In genomic region chr4:32387479-32388240, GRCm38 (mm10) we compare ENCODE assay signal across 8 mouse cellular contexts.
DNase-seq lines count a peak whose midpoint lies in the region; ATAC-seq lines count a peak whose summit lies in the region.

No protein-coding gene starts in this region.

- ATAC-seq in hindbrain, embryonic 14.5 days (ENCODE audit: low FRiP score) = no peak
- ATAC-seq in heart, embryonic 15.5 days (replicated peaks; ENCODE audit: insufficient number of reproducible peaks, insufficient read depth, low FRiP score, low read depth) = peak; percentile 53
- no peak for ATAC-seq in limb, embryonic 12.5 days (ENCODE audit: insufficient number of reproducible peaks, insufficient read depth, low FRiP score, low TSS enrichment, low read depth)

- no peak overlapping the region for H3K4me2 ChIP-seq in hindbrain, embryonic 14.5 days (replicated peaks)
- no peak overlapping the region for H3K4me2 ChIP-seq in heart, embryonic 15.5 days
- H3K4me2 ChIP-seq in limb, embryonic 12.5 days = 0 out of 2 replicates have a peak overlapping the region, but pooled peaks have one; percentile 1

- no peaks in the 10 kb centered on the region for H3K9me3 ChIP-seq in hindbrain, embryonic 10.5 days
- H3K9me3 ChIP-seq in hindbrain, embryonic 14.5 days (ENCODE audit: control insufficient read depth, low read length) = no peaks in the 10 kb centered on the region
- H3K9me3 ChIP-seq in heart, embryonic 15.5 days (replicated peaks) = no peaks in the 10 kb centered on the region
- no peaks in the 10 kb centered on the region for H3K9me3 ChIP-seq in limb, embryonic 12.5 days

- H3K36me3 ChIP-seq in hindbrain, embryonic 10.5 days = no peaks in the 10 kb centered on the region
- no peaks in the 10 kb centered on the region for H3K36me3 ChIP-seq in hindbrain, embryonic 14.5 days (replicated peaks; ENCODE audit: control insufficient read depth, insufficient read depth)
- H3K36me3 ChIP-seq in heart, embryonic 15.5 days = no peaks in the 10 kb centered on the region
- H3K36me3 ChIP-seq in limb, embryonic 12.5 days = no peaks in the 10 kb centered on the region

- H3K9ac ChIP-seq in hindbrain, embryonic 14.5 days = no peak overlapping the region
- no peak overlapping the region for H3K9ac ChIP-seq in heart, embryonic 15.5 days
- H3K9ac ChIP-seq in limb, embryonic 12.5 days (replicated peaks) = no peak overlapping the region

- WGBS in hindbrain, embryonic 10.5 days = 67% methylated on average over 11 of the region's 11 CpGs
- WGBS in hindbrain, embryonic 14.5 days = 62% methylated on average over 11 of the region's 11 CpGs
- WGBS in heart, embryonic 15.5 days = 21% methylated on average over 11 of the region's 11 CpGs
- 50% methylated on average over 11 of the region's 11 CpGs for WGBS in limb, embryonic 12.5 days

- peaks cover 34% of the 10 kb centered on the region for H3K4me1 ChIP-seq in hindbrain, embryonic 10.5 days (replicated peaks)
- H3K4me1 ChIP-seq in hindbrain, embryonic 14.5 days (replicated peaks; ENCODE audit: control insufficient read depth, insufficient read depth, low read length) = peaks cover 29% of the 10 kb centered on the region
- peaks cover 39% of the 10 kb centered on the region for H3K4me1 ChIP-seq in heart, embryonic 15.5 days (replicated peaks)
- H3K4me1 ChIP-seq in limb, embryonic 12.5 days (replicated peaks) = peaks cover 42% of the 10 kb centered on the region

- no peak overlapping the region for H3K4me3 ChIP-seq in hindbrain, embryonic 10.5 days
- H3K4me3 ChIP-seq in hindbrain, embryonic 14.5 days (replicated peaks; ENCODE audit: low read length) = no peak overlapping the region
- no peak overlapping the region for H3K4me3 ChIP-seq in heart, embryonic 15.5 days
- no peak overlapping the region for H3K4me3 ChIP-seq in limb, embryonic 12.5 days (replicated peaks)

- no peaks in the 10 kb centered on the region for H3K27me3 ChIP-seq in hindbrain, embryonic 10.5 days (ENCODE audit: insufficient read depth, poor library complexity, severe bottlenecking)
- H3K27me3 ChIP-seq in hindbrain, embryonic 14.5 days (ENCODE audit: control insufficient read depth, insufficient read depth, low read length) = no peaks in the 10 kb centered on the region
- H3K27me3 ChIP-seq in heart, embryonic 15.5 days = no peaks in the 10 kb centered on the region
- no peaks in the 10 kb centered on the region for H3K27me3 ChIP-seq in limb, embryonic 12.5 days

- peak overlapping the region; percentile 69 for H3K27ac ChIP-seq in hindbrain, embryonic 10.5 days
- no peak overlapping the region for H3K27ac ChIP-seq in hindbrain, embryonic 14.5 days
- peak overlapping the region; percentile 67 for H3K27ac ChIP-seq in heart, embryonic 15.5 days
- H3K27ac ChIP-seq in limb, embryonic 12.5 days = peak overlapping the region; percentile 54

- no peak for DNase-seq in hindbrain, embryonic 10.5 days (ENCODE audit: low spot score)
- no peak for DNase-seq in hindbrain, embryonic 14.5 days (ENCODE audit: low spot score)
- DNase-seq in CD4-positive helper T cell, adult 2 months (ENCODE audit: low read depth, low spot score) = peak; percentile 72
- DNase-seq in c-Kit-positive CD71-positive TER-119-positive erythroid progenitor cells, embryonic 14.5 days (ENCODE audit: low spot score) = peak; percentile 1
- DNase-seq in naive thymus-derived CD4-positive, alpha-beta T cell, adult 2 months (ENCODE audit: low read depth) = peak; percentile 80
- peak; percentile 40 for DNase-seq in urinary bladder, postnatal 25 days (ENCODE audit: low spot score)

Comparison
In these comparisons a context has a peak if more than half of its experiments do, and no peak if none do; other contexts are left out.
1. DNase-seq: peak in CD4-positive helper T cell, adult 2 months (single experiment), c-Kit-positive CD71-positive TER-119-positive erythroid progenitor cells, embryonic 14.5 days (single experiment), naive thymus-derived CD4-positive, alpha-beta T cell, adult 2 months (single experiment) and urinary bladder, postnatal 25 days (single experiment); none in hindbrain, embryonic 10.5 days (single experiment) and hindbrain, embryonic 14.5 days (single experiment).